Mouse (Mus musculus) heart, embryonic 16.5 days (tissue): Measurements from ENCODE around the gene Crip1. TPM values are rescaled to one million over a fixed set of nuclear protein-coding genes. Genes with fewer than 3 reads are reported as not detected.

Experiments used
- ATAC-seq: fragments of 200-750 bp; cut with Nextera tagmentation; replicated peaks from 2 replicates; pipeline ENCODE4 v1.8.0; 2017; ENCODE audit warnings: moderate number of reproducible peaks; ENCODE audit not compliant: insufficient read depth, low FRiP score; ENCODE audit errors: extremely low read depth
- H3K27ac ChIP-seq: fragments of 300-500 bp; sonication (generic); 2 replicates; pipeline ENCODE4 v1.5.1; 2014; ENCODE audit warnings: mild to moderate bottlenecking, low read length, control low read depth, moderate library complexity
- H3K27me3 ChIP-seq: fragments of 300-500 bp; sonication (generic); 2 replicates; pipeline ENCODE4 v1.6.1; 2014; ENCODE audit warnings: low read length, mixed read lengths; ENCODE audit not compliant: control insufficient read depth, insufficient read depth
- H3K36me3 ChIP-seq: fragments of 300-500 bp; sonication (generic); 2 replicates; pipeline ENCODE4 v1.6.1; 2014; ENCODE audit not compliant: control insufficient read depth, insufficient read depth
- H3K4me1 ChIP-seq: fragments of 300-500 bp; sonication (generic); 2 replicates; pipeline ENCODE4 v1.6.1; 2014; ENCODE audit warnings: low read length, mixed read lengths; ENCODE audit not compliant: control insufficient read depth, insufficient read depth
- H3K4me2 ChIP-seq: fragments of 300-500 bp; sonication (generic); 2 replicates; pipeline ENCODE4 v1.6.1; 2014; ENCODE audit warnings: low read depth, mild to moderate bottlenecking, control low read depth, low read length
- H3K4me3 ChIP-seq: fragments of 300-500 bp; sonication (generic); 2 replicates; pipeline ENCODE4 v1.5.1; 2014; ENCODE audit warnings: mild to moderate bottlenecking, control low read depth, low read length
- H3K9ac ChIP-seq: fragments of 300-500 bp; sonication (generic); 2 replicates; pipeline ENCODE4 v1.6.1; 2014; ENCODE audit warnings: low read length, control low read depth
- H3K9me3 ChIP-seq: fragments of 300-500 bp; sonication (generic); replicated peaks from 2 replicates; pipeline ENCODE4 v1.6.1; 2016; ENCODE audit warnings: low read length; ENCODE audit not compliant: control insufficient read depth
- WGBS: fragments of 180-500 bp; shearing (Covaris S2); extraction: QIAGEN DNeasy Blood & Tissue Kit; methylation state at CpG from one replicate; pipeline ENCODE4 v1.1.7; 2014; 5-methylcytosine and 5-hydroxymethylcytosine counted together
- polyA plus RNA-seq: library from polyadenylated mRNA; unstranded; fragments of >200 nt; fragmentation: Nextera tagmentation; extraction: Ambion mirVana; gene quantifications from 2 replicates; pipeline ENCODE4 v1.2.1, GENCODE M21; 2015

Crip1 gene
- polyA plus RNA-seq, 1 experiment from 2014 or later = 763 TPM

GRCm38 (mm10) chr12:113136492-113137020 lies 9.6 kb upstream of the Crip1 start:
- no peak for ATAC-seq
- Histone ChIP-seq H3K27me3 (no peaks in the 10 kb centered on the region), H3K4me3 (no peak overlapping the region), H3K4me2 (peak overlapping the region; percentile 33; the same call in 1 of the 2 replicates), H3K9me3 (no peaks in the 10 kb centered on the region), H3K4me1 (peaks cover 66% of the 10 kb centered on the region), H3K9ac (peak overlapping the region; percentile 65), H3K36me3 (peaks cover 38% of the 10 kb centered on the region), H3K27ac (peak overlapping the region; percentile 98)
- 66% methylated on average over 17 of the region's 17 CpGs for WGBS

GRCm38 (mm10) chr12:113137260-113138213 lies 8.6 kb upstream of the Crip1 start:
- H3K27ac ChIP-seq = peak overlapping the region; percentile 98
- H3K4me3 ChIP-seq = no peak overlapping the region
- ATAC-seq = peak; percentile 24
- WGBS = 50% methylated on average over 18 of the region's 18 CpGs
- H3K4me1 ChIP-seq = peaks cover 61% of the 10 kb centered on the region
- H3K4me2 ChIP-seq = peak overlapping the region; percentile 79
- H3K9me3 ChIP-seq = no peaks in the 10 kb centered on the region
- no peaks in the 10 kb centered on the region for H3K27me3 ChIP-seq
- H3K36me3 ChIP-seq = peaks cover 33% of the 10 kb centered on the region
- peak overlapping the region; percentile 65 for H3K9ac ChIP-seq

GRCm38 (mm10) chr12:113138291-113138690 lies 7.8 kb upstream of the Crip1 start:
- Histone ChIP-seq H3K27ac (peak overlapping the region; percentile 98), H3K27me3 (no peaks in the 10 kb centered on the region), H3K4me1 (peaks cover 57% of the 10 kb centered on the region), H3K36me3 (peaks cover 32% of the 10 kb centered on the region), H3K9me3 (no peaks in the 10 kb centered on the region), H3K4me2 (peak overlapping the region; percentile 79), H3K9ac (peak overlapping the region; percentile 72), H3K4me3 (peak overlapping the region; percentile 88)
- WGBS = 39% methylated on average over 6 of the region's 6 CpGs
- ATAC-seq = no peak

GRCm38 (mm10) chr12:113138901-113139864 lies 6.9 kb upstream of the Crip1 start:
- ATAC-seq = 0 out of 2 replicates have a peak, but pooled peaks have one; percentile 2
- no peaks in the 10 kb centered on the region for H3K9me3 ChIP-seq

GRCm38 (mm10) chr12:113139908-113140615 lies 6.1 kb upstream of the Crip1 start, which contains the start of gene Crip2:
TSS of gene Crip2 (plus strand) at chr12:113140236.
- WGBS = under 1% methylated on average over 68 of the region's 68 CpGs
- Histone ChIP-seq H3K36me3 (peaks cover 36% of the 10 kb centered on the region), H3K4me2 (peak within 1 kb of the TSS; percentile 79), H3K9ac (peak within 1 kb of the TSS; percentile 97), H3K4me3 (peak within 1 kb of the TSS; percentile 88), H3K9me3 (no peaks in the 10 kb centered on the region), H3K4me1 (peaks cover 57% of the 10 kb centered on the region), H3K27ac (peak within 1 kb of the TSS; percentile 99), H3K27me3 (no peaks in the 10 kb centered on the region)
- peak; percentile 79 for ATAC-seq

More at GRCm38 (mm10) chr12:113138901-113139864, 6.9 kb upstream of the Crip1 start:
- Histone ChIP-seq H3K4me1 (peaks cover 57% of the 10 kb centered on the region), H3K9ac (peak overlapping the region; percentile 72), H3K36me3 (peaks cover 34% of the 10 kb centered on the region), H3K4me2 (peak overlapping the region; percentile 79), H3K27ac (peak overlapping the region; percentile 98), H3K27me3 (no peaks in the 10 kb centered on the region), H3K4me3 (peak overlapping the region; percentile 88)
- WGBS = 30% methylated on average over 11 of the region's 11 CpGs

- Histone ChIP-seq H3K27me3 (no peaks in the 10 kb centered on the region), H3K9me3 (no peaks in the 10 kb centered on the region), H3K27ac (peak overlapping the region; percentile 99), H3K4me3 (peak overlapping the region; percentile 88), H3K36me3 (peaks cover 37% of the 10 kb centered on the region), H3K9ac (peak overlapping the region; percentile 97), H3K4me1 (peaks cover 58% of the 10 kb centered on the region), H3K4me2 (peak overlapping the region; percentile 79)
- no peak for ATAC-seq
- 1% methylated on average over 47 of the region's 49 CpGs for WGBS
Observed at GRCm38 (mm10) chr12:113140616-113141411, 5.3 kb upstream of the Crip1 start.

- Histone ChIP-seq H3K9me3 (no peaks in the 10 kb centered on the region), H3K27me3 (no peaks in the 10 kb centered on the region), H3K4me1 (peaks cover 58% of the 10 kb centered on the region), H3K36me3 (peaks cover 33% of the 10 kb centered on the region), H3K4me2 (peak overlapping the region; percentile 79), H3K9ac (peak overlapping the region; percentile 97), H3K4me3 (peak overlapping the region; percentile 88), H3K27ac (peak overlapping the region; percentile 99)
- 11% methylated on average over 8 of the region's 8 CpGs for WGBS
- ATAC-seq = no peak
Observed at GRCm38 (mm10) chr12:113141531-113141973, 4.6 kb upstream of the Crip1 start.
